Mouse (Mus musculus) heart, postnatal 4 days (tissue): ENCODE data around the gene Vmn1r188. TPM values are rescaled to one million over a fixed set of nuclear protein-coding genes. Genes with fewer than 3 reads are reported as not detected.
"Not testable (repeated sequence)": the region's sequence is repeated elsewhere in the genome, so short reads cannot be mapped to it uniquely, and the experiment has no call there.

Source experiments
- DNase-seq: peaks from one replicate; pipeline ENCODE4 v3.0.0; 2021
- microRNA-seq, 2 experiments: library from miRNA; unstranded; fragments of <30 nt; microRNA quantifications; one replicate each; pipeline ENCODE4 v1.2.0; 2021 to 2022
- total RNA-seq, 2 experiments: library from RNA; stranded (reverse); gene quantifications; 2 replicates each; pipeline ENCODE4 v1.2.3; 2021

Gene Vmn1r188
- total RNA-seq, 2 experiments from 2014 or later, result not detected

DNA sequence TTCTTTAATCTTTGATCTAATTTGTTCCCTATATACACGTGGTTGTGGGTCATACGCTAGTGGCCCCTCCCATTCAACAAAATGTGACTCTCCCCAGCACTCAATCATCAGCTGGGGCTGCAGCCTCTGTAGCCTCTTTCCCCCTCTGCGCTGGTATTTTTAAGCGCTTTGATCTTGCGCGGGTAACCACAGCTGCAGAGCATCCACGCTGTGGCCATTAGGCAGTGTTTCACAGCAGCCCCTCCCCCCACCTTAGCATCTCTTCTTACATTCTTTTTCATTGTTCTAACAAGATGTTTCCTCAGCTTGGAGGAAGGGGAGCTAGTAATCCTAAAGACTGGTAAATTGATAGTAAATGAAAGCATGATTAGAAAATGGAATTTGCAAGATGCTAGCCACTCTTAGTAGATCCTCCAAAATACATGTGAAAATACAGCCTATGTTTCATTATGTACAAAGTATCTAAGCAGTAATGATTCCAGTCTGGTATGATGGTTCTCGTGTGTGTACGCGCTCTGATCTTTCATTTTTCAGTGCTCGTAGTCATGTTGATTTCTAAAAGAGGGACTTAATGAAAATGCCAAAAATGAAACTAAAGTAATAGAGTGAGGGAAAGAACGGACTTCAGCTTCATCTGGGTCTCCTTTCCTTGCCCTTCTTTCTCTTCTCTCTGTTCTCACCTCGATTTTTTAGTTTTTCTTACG is 34.4 kb upstream of the Vmn1r188 start:
- DNase-seq, result no peak

DNA sequence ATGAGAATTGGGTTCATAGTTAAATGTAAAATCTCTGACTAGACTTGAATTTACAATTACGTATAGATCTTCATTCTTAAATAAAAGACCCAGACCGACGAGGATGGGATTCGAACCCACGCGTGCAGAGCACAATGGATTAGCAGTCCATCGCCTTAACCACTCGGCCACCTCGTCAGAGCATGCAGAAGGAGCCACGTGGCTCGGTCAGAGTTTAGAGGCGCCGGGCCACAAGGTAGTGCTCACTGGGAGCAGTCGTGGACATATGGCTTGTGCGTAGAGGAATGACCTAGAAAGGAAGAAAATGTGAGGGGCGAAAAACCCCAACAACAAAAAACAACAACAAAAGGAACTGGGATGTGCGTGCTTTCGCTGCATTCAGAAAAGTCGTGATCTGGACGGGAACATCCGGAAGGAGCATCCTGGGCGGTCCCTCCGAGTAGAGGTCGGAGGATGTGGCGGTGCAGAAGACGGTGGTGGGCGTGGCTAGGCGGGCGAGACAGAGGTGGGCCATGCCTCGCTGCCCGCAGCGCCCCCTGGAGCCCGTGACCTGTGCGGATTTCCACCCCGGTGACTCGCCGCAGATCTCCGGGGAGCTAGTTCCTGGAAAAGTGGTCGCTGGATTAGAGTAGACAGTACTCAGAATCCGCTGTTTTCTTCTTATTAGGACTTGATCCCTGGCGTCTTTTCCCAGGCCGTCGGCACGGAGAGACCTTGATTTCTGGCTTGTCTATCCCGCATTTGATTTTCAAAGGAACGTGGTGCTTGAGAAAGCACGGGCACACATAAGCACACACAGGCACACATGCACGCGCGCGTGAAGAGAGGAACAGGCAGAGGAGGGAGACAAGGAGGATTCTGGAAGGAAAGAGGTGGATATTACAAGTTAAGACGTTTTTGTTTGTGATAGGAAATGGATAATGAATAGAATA is 33.4 kb upstream of the Vmn1r188 start:
- peak; percentile 92 for DNase-seq

DNA sequence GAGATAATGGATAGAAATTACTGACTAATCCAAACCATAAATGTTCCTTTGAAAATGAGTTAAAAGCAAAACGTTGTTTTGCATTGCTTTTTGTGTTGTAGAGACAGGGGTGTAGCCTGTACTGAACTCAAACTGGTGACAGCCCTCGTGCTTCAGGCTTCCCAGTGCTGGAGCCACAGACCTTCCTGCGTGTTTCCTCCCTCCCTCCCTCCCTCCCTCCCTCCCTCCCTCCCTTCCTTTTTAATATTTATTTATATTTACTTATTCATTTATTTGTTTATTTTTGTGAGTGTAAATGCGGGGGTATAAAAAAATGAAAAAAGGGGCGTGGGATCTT is 32.7 kb upstream of the Vmn1r188 start:
- no peak for DNase-seq

DNA sequence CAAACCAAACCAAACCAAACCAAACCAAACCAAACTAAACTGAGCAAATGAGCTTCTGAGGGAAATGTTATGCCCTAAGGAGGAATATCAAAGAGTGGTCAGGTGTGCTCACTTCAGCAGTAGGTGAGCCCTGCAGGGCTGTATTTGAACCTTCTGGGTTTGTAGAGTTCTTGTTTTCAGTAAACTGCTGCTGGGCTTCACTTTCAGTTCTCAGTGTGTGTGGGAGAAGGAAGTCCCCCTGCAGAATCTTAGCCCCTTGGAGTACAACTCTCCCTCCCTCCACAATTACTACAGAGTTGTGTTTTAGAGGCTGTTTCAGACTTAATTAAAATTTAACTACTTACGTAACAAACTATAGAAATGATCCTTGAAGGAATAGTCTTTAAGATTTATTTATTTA is 30.5 kb upstream of the Vmn1r188 start:
- DNase-seq, result no peak

DNA sequence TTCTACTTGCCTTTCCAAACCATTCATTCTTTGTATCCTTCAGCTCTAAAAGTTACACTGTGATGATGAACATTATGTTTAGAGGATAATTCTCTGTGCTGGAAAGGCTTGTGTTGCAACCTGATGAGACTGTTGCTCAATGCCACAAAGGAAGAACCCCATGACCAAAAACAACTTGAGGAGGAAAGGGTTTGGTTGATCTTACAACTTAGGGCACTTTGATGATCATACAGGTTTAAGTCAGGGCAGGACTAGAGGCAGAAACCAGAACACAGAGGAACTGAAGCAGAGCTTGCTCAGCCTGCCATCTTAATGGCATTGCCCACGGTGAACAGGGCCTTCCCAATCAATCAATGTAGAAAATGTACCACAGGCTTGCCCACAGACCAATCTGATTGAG is 22.8 kb upstream of the Vmn1r188 start:
- no peak for DNase-seq

DNA sequence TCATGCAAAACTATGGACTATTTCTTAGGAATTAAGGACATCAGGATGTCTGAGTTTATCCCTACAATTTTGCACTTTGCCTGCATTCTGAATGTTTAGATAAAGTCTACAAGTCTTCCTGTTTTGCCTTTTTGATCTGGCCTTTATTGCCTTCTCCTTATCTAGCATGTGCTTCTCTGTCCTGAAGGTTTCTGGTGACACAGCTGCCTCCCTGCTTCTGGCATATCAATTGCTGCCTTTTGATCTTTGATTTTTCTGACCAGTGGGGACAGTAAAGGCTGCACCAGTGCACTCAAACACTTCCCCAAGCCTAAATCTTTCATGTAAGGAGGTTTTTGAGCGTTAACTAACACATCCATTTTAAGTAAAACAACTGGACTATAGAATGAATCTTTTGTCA is 20.8 kb upstream of the Vmn1r188 start:
- no peak for DNase-seq

DNA sequence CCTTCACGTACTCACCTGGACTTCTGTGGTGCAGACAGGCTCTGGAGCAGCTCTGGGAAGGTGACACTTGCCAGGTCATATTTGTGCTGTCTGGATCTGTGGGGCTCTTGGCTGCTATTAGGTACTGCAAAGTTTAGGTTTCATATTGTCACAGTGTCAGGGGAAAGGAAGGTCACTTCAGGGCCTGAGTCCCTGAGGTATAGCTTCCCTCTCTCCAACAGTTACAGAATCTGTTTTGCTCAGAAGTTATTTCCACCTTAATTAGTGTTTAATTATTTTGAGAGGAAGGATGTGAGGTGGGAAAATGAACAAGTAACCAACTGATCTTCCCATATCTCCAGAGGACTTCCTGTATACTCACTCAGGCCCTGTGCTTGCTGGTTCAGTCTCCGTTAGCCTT is 21.5 kb downstream of the Vmn1r188 start, which contains the start of gene Vmn1r189:
Gene Vmn1r189 (minus strand): TSS at position 101 of the 400 bp plus-strand sequence.
- not testable (repeated sequence) for DNase-seq

DNA sequence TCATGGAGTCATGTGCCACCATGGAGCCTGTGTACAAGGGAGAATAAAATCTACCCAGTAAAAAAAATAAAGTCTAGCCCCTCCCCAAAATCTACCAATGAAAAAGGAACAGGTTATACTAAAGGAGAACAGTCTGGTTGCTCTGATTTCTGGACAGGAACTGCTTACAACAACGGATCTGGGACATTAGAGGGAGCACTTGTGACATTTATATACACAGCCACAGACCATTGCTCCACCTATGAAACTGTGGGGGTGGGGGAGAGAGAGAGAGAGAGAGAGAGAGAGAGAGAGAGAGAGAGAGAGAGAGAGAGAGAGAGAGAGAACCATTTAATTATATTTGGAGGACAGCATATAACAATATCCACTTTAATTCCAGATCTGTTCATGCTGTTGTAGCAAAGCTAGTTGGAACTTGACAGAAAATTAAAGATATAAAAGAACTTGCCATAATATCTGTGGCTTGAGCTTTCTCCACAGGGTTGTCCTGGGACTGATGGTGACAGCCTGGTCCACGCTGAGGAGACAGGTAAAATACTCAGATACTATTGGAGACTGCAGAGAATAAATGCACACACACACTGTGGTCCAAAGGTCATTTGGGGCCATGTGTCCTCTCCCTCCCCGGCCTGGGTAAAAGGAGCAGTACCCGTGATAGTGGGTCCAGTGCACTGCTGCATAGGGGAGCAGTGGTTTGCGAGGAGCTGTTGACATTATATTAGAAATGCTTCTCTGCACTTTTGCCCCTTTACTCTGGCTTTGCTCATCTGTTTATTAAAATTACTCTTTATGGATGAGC is 52.5 kb downstream of the Vmn1r188 start:
- not testable (repeated sequence) for DNase-seq

Small RNA genes lying within 50 kb of the gene (microRNA-seq; reads per million reads assigned to microRNA genes)
- gene Gm26300, result 0 reads per million in 2 experiments
- 0 reads per million in 2 experiments for gene Gm44390
- 0 to 0.35 reads per million in 2 experiments for gene Gm44486

Other genes with a start within 250 kb of the Vmn1r188 start
- gene Zfp184, start 139.3 kb upstream of the Vmn1r188 start, total RNA-seq, result 1 to 10 TPM; 3.9 TPM
- gene Pom121l2, start 103.2 kb upstream of the Vmn1r188 start, total RNA-seq, result not detected
- gene Prss16, start 74.7 kb upstream of the Vmn1r188 start, total RNA-seq, result not detected
- gene Hist1h2ah, start 48.9 kb upstream of the Vmn1r188 start, total RNA-seq, result 100 to 1,000 TPM; 504 to 579 TPM
- gene Hist1h2bk, start 48.6 kb upstream of the Vmn1r188 start, total RNA-seq, result 100 to 1,000 TPM; 416 to 424 TPM
- 100 to 1,000 TPM; 139 to 147 TPM for gene Hist1h4i, start 43.1 kb upstream of the Vmn1r188 start, total RNA-seq
- 100 to 1,000 TPM; 359 to 370 TPM for gene Hist1h2ag, start 41.5 kb upstream of the Vmn1r188 start, total RNA-seq
- 100 to 1,000 TPM; 284 to 295 TPM for gene Hist1h2bj, start 41.2 kb upstream of the Vmn1r188 start, total RNA-seq
- not detected for gene Vmn1r189, start 21.4 kb downstream of the Vmn1r188 start, total RNA-seq
- gene Vmn1r191, start 99.5 kb downstream of the Vmn1r188 start, total RNA-seq, result not detected
- not detected for gene Vmn1r192, start 106.7 kb downstream of the Vmn1r188 start, total RNA-seq
- not detected for gene Vmn1r193, start 138.7 kb downstream of the Vmn1r188 start, total RNA-seq
- gene Vmn1r194, start 159.8 kb downstream of the Vmn1r188 start, total RNA-seq, result not detected
- gene Vmn1r195, start 186.1 kb downstream of the Vmn1r188 start, total RNA-seq, result not detected
- not detected for gene Vmn1r196, start 205.5 kb downstream of the Vmn1r188 start, total RNA-seq
- gene Vmn1r197, start 240.1 kb downstream of the Vmn1r188 start, total RNA-seq, result not detected